Mouse (Mus musculus) layer of hippocampus, adult 11-12 months (tissue): ENCODE results near the gene Erp29.
A peak's percentile ranks its signal among the peaks of the same experiment; 100 is the strongest.

ENCODE experiments used
- DNase-seq: peaks from one replicate; pipeline ENCODE4 v3.0.0; 2022; ENCODE audit warnings: low spot score

Erp29 gene

DNA sequence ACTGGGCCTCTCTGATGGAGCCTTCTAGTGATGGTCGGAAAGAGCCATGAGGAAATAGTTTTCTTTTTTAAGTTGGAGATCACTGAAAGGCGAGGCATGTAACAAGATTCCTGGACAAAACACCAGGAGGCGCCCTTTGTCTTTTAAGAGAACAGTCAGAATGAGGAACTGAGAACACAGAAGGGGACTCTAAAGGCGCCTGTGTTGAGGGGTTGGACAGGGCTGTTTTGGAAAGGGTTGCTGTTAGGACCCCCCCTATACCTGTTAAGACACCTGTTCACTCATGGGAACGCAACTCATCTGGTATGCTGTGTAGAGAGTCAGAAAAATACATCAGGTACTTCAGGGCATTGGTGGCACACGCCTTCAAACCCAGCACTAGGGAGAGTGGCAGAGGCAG, 2.3 kb downstream of the Erp29 start:
- peak; percentile 64 for DNase-seq

DNA sequence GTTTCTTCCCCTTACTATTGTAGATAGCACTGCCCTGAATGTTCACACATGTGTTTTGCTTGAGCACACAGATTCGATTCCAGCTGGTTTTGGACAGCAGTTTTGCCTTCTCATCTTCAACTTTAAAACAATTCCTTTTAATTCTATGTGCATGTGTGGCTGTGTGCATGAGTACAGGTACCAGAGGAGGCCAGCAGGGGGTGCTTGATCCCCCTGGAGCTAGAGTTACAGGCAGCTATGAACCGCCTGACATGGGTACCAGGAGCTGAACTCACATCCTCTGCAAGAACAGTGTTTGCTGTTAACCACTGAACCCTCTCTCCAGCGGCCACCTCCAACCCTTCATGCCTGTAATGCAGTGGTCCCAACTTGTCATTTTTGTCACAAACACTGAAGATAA, 3.9 kb downstream of the Erp29 start:
- no peak for DNase-seq

DNA sequence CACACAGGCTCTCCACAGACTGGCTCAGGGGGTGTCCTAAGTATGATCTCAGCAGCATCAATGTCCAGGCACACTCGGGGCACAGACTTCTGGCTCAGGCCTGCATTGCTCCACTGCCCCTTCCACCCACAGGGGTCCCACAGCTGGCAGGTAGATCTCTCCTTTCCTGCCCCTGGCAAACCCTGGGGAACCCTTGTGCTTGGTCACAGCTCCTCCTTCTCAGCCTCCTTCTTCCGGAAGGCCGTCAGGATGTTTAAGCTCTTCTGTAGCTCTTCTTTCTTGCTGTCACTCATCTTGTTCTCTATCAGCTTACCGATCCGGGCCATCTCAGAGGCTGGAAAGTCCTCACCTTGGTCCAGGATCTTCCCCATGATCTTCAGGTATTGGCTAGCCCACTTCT, 7.4 kb downstream of the Erp29 start:
- DNase-seq: no peak

DNA sequence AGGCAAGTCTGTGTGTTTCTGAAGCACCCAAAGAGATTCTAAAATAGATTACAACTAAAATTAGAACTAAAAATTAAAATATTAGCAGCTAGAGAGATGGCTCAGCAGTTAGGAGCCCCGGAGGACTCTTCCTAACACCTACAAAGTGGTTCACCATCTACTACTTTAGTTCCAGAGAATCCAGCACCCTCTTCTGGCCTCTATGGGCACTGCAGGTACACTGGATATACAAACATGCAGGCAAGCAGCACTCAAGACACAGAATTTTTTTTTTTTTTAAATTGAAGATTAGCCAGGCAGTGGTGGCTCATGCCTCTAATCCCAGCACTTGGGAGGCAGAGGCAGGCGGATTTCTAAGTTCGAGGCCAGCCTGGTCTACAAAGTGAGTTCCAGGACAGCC, 8.8 kb downstream of the Erp29 start:
- DNase-seq: peak; percentile 61

DNA sequence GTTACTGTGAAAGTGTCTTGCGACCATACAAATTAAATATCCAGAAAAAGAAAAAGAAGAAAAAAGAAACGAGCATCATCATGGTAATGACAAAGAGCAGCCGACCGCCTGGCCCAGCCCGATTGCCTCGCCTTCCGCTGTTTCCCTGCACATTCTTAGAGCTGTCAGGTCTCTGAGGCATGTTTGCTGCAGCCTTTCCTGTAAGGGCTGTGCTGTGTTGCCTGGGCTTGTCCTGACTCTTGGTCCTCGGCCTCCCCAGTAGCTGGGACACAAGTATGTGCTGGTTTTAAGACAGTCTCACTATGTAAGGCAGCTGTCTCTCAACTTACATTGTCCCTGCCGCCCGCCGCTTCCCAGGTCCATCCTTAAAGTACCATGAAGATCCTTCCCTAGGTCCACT, 13.6 kb downstream of the Erp29 start:
- no peak for DNase-seq

DNA sequence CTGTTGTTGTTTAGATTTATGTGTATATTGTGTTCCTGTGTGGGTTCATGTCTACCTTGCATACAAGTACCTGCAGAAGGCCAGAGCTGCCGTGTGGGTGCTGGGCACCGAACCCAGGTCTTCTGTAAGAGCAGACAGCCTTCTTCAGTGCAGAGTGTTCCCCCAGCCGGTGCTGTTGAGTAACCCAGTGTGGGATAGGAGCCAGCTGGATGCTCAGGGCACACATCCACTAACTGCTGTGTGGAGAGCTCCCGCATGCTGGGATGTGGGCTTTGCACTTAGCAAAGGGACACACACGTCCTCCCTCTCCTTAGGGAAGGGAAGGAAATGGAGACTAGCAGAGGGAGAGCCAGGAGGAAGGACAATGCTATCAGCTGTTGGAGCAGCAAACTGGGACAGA, 14.2 kb downstream of the Erp29 start:
- DNase-seq: peak; percentile 57

DNA sequence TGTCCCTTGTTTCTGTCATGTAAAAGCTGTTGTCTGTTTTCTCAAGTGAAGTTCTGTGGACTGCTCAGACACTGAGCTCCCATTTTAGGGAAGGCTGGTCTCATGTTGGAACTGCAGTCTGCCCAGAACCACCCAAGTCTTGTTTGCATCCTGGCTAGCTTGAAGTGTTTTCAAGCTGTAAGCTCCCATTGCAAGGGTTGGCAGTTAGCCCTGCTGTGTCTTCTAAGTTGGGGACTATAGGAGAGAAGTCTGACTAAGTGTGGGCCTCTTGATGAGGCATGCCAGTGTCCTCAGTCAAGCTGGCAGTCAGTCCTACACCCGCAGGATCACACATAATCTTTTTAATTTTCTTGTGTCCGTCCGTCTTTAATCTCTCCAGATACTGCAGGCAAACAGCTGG, 23.4 kb downstream of the Erp29 start:
- DNase-seq: no peak

DNA sequence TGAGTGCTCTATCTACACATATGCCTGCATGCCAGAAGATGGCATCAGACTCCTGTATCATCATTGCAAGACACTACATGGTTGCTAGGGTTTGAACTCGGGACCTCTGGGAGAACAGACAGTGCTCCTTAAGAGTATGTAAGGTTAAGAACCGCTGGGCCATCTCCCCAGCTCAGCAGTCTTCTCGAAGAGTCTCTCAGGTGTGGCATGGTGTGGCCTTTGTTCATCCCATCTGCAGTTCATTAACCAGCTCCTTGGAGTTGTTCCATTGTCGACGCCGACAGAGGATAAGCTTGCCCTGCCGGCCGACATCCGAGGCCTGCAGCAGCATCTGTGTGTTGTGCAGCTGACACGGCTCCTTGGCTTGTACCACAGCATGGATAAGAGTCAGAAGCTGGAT, 29.0 kb downstream of the Erp29 start:
- no peak for DNase-seq

DNA sequence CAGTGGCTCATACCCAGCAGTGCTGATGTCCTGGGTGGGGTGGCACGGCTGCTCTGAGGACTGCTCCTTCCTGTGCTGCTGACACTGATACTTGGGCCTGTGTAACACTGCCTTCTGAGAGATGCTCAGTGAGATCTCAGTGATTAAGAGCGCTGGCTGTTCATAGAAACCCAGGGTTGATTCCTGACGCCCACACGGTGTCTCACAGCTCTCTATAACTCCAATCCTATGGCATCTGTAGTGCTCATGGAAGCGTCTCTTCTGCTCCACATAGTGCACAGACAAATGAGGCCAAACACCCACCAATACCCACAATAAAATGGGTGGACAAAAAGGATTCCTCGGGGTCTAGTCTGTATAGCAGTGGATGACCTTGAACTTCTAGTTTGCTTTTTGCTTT, 29.5 kb downstream of the Erp29 start:
- DNase-seq: no peak

DNA sequence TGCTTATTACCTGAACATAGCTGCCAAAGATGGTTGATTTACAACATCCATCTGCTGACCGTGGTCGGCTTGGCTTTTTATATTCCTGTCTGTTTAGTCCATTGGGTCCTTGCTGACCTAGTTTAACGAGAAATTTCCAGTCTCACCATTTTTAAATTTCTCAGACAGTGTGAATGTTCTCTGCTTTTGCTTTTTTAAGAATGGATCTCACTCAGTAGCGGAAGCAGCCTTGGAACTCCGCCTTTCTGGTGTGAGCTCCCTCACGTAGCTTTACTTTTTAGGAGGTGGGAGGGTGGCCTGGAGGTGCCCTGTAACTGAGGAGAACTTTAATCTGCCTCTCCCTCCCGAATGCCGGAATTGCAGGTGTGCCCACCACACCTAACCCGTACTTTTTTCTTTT, 31.6 kb downstream of the Erp29 start:
- no peak for DNase-seq

DNA sequence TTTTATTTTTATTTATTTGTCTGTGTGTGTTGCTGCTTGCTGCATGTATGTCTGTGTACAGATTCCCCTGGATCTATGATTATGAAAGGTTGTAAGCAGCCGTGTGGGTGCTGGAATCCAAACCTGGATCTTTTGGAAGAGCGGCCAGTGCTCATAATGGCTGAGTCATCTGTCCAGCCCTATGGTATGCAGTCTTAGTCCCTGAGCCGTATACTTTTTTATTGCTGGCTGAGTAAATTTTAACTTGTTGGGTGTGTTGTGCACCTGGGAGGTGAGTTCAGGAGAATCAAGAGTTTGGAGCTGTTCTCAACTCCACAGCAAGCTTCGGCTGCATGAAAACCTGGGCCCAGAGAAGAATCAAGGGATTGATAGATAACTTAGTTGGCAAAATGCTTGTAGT, 41.3 kb downstream of the Erp29 start:
- DNase-seq: no peak

DNA sequence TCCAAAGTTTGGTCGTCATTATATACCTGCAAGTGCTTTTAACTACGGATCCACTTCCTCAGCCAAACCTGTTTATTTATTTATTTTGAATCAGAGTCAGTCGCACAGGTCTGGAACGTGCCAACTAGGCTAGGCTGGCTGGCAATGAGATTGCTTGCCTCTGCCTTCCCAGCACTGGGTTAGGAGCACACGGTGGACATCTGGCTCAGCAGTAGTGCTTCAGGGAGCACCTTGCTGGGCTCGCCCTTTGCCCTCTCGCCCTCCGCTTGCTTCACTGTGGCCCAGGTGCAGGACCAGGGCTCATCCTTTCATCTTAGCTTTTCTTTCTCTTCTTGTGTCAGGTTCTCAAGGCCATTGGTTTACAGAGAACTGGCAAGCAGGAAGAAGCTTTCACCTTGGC, 44.5 kb downstream of the Erp29 start:
- DNase-seq: no peak

DNA sequence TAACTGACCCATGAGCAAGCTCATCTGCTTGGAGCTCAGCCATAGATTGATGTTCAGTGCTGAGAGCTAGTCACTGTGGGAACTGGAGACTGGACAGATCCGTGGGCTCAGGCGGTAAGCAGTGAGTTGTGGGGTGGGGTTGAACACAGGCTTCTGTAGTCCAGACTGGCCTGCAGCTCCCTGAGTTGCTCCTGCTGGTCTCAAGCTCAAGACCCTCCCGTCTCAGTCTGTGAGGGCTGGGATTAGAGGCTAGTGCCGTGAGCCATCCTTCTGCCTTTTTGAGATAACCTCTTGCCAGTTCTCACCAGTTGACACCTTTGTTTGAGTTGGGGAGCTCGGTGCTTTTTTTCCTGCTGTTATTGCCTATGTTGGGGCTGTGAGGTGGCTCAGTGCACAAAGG, 51.5 kb downstream of the Erp29 start:
- no peak for DNase-seq

DNA sequence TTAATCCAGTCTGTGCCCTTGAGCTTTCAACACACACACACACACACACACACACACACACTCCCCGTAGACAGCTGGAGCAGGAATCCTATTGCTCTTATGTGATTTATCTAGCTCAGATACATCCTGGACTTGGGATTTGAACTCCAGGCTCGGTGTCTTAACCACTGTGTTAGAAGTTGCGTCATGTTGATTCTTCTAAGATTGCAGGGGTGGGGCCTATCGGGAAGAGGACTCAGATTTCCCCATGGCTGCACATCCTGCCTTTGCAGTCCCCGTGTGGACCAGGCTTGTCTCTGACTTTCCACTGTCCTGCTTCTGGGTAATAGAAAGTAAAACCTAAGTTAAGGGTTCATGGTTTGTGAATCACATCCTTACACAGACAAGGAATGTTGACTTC, 52.2 kb downstream of the Erp29 start:
- no peak for DNase-seq

DNA sequence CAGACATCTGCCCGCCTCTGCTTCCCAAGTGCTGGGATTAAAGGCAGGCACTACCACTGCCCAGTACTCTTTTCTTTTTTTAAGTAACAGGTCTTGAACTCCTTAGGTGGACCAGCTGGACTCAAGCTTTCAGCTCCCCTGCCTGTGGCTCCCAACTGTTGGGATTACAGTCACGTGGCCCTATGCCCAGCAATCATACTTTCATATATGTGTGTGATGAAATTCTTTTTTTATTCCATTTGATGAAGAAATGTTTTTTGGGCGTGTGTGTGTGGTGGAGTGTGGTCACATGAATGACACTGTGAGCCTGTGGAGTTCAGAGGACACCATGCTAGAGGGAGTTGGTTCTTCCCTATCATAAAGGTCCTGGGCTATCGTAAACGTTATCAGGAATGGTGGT, 52.8 kb downstream of the Erp29 start:
- DNase-seq: no peak

DNA sequence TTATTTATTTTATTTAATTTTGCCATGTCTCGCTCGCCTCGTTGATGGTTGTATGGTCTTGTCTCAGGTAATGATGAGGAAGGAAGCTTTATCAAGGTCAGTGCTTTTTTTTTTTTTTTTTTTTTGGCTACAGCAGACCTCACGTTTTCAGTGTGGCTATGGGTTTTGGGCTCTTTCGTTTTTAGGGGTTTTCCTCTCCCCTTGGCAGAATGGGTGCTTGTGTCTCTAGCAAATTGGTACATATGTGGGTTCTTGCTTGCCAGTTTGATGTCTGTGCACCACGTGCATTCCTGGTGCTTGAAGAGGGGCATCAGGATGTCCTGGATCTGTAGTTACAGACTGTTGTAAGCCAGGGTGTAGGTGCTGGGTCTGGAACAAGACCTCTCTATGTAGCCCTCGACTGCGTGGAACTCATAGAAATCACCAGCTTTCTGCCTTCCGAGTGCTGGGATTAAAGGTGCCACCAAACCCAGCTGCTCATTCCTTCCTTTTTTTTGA, 53.3 kb downstream of the Erp29 start:
- DNase-seq: no peak

DNA sequence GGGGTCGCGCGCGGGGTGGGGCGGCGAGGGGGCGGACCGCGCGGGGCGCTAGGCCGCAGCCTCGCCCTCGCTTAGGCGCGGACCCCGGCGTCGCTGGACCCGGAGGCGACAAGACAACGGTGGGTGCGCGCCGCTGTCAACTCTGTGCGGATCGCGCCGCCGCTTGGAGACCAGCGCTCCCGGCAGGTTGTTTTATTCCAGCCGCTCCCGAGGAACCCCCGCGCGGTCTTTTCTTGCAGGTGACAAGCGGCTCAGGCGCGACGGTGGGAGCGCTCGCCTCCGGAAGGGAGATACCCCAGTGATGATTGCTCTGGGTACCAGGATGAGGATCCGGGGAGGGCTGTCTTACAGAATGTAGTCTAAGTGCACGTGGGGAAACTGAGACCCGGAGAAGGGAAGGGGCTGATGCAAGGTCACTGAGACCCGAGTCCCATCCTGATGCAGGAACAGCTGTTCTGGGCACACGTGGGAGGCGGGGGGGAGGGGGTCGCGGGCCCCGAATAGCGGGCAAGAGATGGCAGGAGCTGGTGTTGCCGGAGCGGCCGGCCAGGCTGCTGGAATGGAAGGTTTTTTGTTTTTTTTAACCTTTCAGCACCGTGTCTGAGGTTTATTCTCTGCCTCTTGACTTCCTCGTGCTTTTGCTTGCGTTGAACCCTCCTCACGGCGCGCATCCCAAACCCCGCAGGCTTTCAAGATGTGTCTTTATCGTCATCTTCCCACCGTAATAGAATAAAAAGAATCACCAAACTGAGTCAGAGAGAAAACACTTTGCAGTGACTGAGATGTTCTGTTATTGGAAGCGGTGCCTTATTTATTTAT, 54.0 kb downstream of the Erp29 start:
- DNase-seq: no peak

DNA sequence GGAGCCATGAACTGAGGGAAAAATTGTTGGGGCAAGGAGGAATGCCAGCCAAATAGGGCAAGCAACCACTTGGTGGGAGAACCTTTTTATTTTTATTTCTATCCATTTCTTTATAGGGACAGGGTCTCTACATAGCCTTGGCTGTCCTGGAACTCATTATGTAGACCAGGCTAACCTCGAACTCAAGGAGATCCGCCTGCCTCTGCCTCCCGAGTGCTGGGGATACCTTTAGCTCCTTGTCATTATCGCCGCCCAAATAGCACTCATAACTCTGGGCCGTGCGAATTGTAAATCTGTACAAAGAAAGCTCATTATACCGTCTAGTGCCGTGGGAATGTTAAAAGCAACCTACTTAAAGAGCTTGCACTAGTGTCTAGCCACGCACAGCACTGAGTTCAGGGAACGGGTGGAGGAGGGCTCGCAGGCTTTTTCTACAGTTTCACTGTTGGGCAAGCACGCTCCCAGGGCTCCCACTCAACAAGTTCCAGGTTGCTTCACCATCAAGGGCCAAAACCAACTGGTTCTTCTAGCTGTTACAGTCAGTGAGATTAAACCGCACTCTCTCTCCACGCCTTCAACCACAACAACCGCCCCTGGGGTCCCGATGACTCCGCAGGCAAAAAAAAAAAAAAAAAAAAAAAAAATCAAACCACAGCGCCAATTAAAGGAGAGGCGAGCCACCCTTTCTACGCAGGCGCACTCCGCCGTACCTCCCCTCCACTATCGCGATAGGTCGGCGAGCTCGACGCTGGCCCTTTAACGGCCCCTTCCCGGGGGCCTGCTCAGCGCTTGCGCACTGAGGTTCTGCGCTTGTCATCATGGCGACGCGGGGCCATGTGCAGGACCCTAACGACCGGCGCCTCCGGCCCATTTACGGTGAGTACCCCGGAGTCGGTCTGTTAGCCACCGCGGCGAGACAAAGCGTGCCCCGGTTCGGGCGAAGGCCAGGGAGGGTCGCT, 54.8 kb downstream of the Erp29 start, which contains the start of gene Naa25:
Gene Naa25, plus strand, starts transcription at position 750 of the 959 bp plus-strand sequence.
- DNase-seq: peak; percentile 93

DNA sequence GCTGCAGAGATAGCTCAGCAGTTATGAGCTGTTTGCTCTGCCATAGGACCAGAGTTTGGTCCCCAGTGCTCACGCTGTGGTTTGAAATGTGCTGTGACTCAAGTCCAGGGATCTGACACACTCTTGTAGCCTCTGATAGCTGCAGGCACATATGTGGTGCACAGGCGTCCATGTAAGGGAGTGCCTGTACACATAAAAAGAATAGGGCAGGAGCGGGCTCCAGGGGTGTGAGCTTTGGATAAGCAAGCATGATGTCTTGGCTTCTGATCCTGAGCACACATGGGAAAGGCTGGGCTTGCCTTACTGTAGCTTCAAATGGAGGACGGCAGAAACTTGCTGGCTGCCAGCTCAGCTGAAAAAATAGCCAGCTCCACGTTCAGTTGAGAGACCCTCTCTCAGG, 56.7 kb downstream of the Erp29 start:
- DNase-seq: no peak

DNA sequence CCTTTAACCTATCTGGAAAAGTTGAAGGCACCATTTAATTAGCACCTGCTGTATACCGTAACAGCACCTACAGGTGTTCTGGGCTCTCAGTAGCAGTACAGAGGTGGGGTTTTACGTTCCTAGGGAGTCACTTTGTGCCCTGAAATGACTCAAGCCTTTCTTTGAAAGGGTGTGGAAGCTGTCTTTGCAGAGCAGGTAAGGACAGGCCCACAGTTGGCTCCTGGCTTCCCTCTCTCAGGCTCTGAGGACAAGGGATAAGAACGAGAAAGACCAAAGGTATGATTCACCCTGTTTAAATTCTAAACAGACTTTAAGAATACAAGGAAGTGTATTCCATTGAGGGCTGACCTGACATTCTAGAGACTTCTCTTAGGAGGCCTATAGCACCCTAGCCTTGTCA, 58.9 kb downstream of the Erp29 start:
- DNase-seq: no peak

DNA sequence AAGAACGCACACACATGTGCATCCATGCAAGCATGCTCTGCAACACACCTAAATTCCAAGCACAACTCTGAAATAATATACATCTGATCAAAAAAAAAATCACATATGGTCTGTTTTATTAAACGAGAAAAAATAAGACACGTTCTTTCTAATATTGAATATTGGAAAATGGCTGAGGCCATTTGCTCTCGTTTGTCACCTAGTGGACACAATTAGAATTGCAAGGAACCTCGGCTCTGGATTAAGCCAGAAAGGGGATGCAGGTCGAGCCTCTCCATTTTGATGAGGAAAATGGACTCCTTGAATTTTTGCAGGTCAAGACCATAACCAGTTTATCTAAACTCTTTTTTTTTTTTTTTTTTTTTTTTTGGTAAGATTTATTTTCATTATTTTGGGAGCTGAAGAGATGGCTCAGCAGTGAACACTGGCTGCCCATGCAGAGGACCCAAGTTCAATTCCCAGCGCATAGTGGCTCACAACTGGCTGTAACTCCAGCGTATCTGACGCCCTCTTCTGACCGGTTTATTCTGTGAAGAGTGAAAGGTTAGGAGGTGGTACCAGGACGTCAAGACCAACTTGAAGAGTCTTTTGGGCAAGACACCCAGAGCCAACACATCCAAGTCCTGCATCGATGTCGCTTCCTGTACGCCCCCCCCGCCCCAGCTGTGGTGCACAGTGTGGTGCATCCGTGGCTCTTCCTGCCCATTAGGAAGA, 59.5 kb downstream of the Erp29 start:
- DNase-seq: peak; percentile 60

DNA sequence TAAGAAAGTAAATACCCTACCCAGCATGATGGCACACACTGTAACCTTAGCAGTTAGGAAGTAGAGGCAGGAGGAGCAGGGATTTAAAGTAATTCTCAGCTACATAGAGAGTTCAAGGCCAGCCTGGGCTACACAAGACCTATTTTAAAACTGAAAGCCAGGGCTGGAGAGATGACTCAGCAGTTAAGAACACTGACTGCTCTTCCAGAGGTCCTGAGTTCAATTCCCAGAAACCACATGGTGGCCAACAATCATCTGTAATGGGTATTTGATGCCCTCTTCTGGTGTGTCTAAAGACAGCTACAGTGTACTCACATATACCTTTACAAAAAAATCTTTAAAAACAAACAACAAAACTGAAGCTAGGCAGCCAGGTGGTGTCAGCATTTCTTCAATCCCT, 62.6 kb downstream of the Erp29 start:
- no peak for DNase-seq
